12 mouse cellular contexts compared by ENCODE assay signal in genomic region chr12:77633981-77634650, GRCm38 (mm10).
DNase-seq lines count a peak whose midpoint lies in the region; ATAC-seq lines count a peak whose summit lies in the region.
"Had no signal": no experiment of that assay in that cellular context is flagged by ENCODE, and none has a peak within 500 bp of the region (broad histone marks: within the 10 kb centered on the region; RNA-seq: fewer than 3 reads in every experiment).

No protein-coding gene starts in this region.

- H3K4me3 ChIP-seq in hindbrain, embryonic 13.5 days: no peak overlapping the region
- no peak overlapping the region for H3K4me3 ChIP-seq in hindbrain, embryonic 10.5 days
- no peak overlapping the region for H3K4me3 ChIP-seq in embryonic facial prominence, embryonic 10.5 days
- no peak overlapping the region for H3K4me3 ChIP-seq in midbrain, embryonic 16.5 days (ENCODE audit: low read depth, low read length)
- H3K4me3 ChIP-seq: limb, embryonic 10.5 days; neural tube, embryonic 12.5 days had no signal

- H3K4me1 ChIP-seq in hindbrain, embryonic 13.5 days (replicated peaks): peaks cover 15% of the 10 kb centered on the region
- H3K4me1 ChIP-seq in hindbrain, embryonic 10.5 days (replicated peaks): peaks cover 8% of the 10 kb centered on the region; the same call in 1 of the 2 replicates
- peaks cover 3% of the 10 kb centered on the region; the same call in 1 of the 2 replicates for H3K4me1 ChIP-seq in embryonic facial prominence, embryonic 10.5 days
- H3K4me1 ChIP-seq in midbrain, embryonic 16.5 days (ENCODE audit: control insufficient read depth, insufficient read depth, low read length): peaks cover 4% of the 10 kb centered on the region; the same call in 1 of the 2 replicates

- WGBS in hindbrain, embryonic 13.5 days: 30% methylated on average over 10 of the region's 10 CpGs
- 42% methylated on average over 10 of the region's 10 CpGs for WGBS in hindbrain, embryonic 10.5 days
- WGBS in embryonic facial prominence, embryonic 10.5 days: 45% methylated on average over 10 of the region's 10 CpGs
- WGBS in midbrain, embryonic 16.5 days: 29% methylated on average over 10 of the region's 10 CpGs

- no peak overlapping the region for H3K9ac ChIP-seq in hindbrain, embryonic 13.5 days
- H3K9ac ChIP-seq in midbrain, embryonic 16.5 days (ENCODE audit: low read depth, low read length): no peak overlapping the region
- H3K9ac ChIP-seq: neural tube, embryonic 12.5 days had no signal

- ATAC-seq in hindbrain, embryonic 13.5 days (ENCODE audit: low FRiP score): 0 out of 2 replicates have a peak, but pooled peaks have one; percentile 61
- ATAC-seq in midbrain, embryonic 16.5 days: peak; percentile 60
- ATAC-seq: inflammation-experienced regulatory T-cells, adult 6 months had no signal

- no peaks in the 10 kb centered on the region for H3K36me3 ChIP-seq in hindbrain, embryonic 13.5 days
- no peaks in the 10 kb centered on the region for H3K36me3 ChIP-seq in hindbrain, embryonic 10.5 days
- no peaks in the 10 kb centered on the region for H3K36me3 ChIP-seq in embryonic facial prominence, embryonic 10.5 days (replicated peaks)
- H3K36me3 ChIP-seq in midbrain, embryonic 16.5 days (ENCODE audit: control insufficient read depth, insufficient read depth, low read length): no peaks in the 10 kb centered on the region
- H3K36me3 ChIP-seq: limb, embryonic 10.5 days; neural tube, embryonic 12.5 days had no signal

- peak overlapping the region; percentile 31 for H3K27ac ChIP-seq in hindbrain, embryonic 13.5 days
- H3K27ac ChIP-seq in hindbrain, embryonic 10.5 days: no peak overlapping the region
- H3K27ac ChIP-seq in embryonic facial prominence, embryonic 10.5 days (replicated peaks): 0 out of 2 replicates have a peak overlapping the region, but pooled peaks have one; percentile 10
- H3K27ac ChIP-seq in midbrain, embryonic 16.5 days (ENCODE audit: low read length): no peak overlapping the region
- H3K27ac ChIP-seq: limb, embryonic 10.5 days; neural tube, embryonic 12.5 days had no signal

- H3K27me3 ChIP-seq in hindbrain, embryonic 13.5 days: 0 out of 2 replicates have a peak, but pooled peaks cover 2% of the 10 kb centered on the region
- no peaks in the 10 kb centered on the region for H3K27me3 ChIP-seq in hindbrain, embryonic 10.5 days (ENCODE audit: insufficient read depth, poor library complexity, severe bottlenecking)
- H3K27me3 ChIP-seq in embryonic facial prominence, embryonic 10.5 days (replicated peaks; ENCODE audit: low read depth, poor library complexity, severe bottlenecking): no peaks in the 10 kb centered on the region
- no peaks in the 10 kb centered on the region for H3K27me3 ChIP-seq in midbrain, embryonic 16.5 days (ENCODE audit: control insufficient read depth, insufficient read depth, low read depth, low read length)
- H3K27me3 ChIP-seq: neural tube, embryonic 12.5 days had no signal

- no peak overlapping the region for H3K4me2 ChIP-seq in hindbrain, embryonic 13.5 days
- no peak overlapping the region for H3K4me2 ChIP-seq in midbrain, embryonic 16.5 days (ENCODE audit: low read length)
- H3K4me2 ChIP-seq: neural tube, embryonic 12.5 days had no signal

- no peak for DNase-seq in hindbrain, embryonic 10.5 days (ENCODE audit: low spot score)
- DNase-seq in cerebellum, adult 18-20 months: peak; percentile 23 to 27
- DNase-seq in embryonic facial prominence, embryonic 10.5 days (ENCODE audit: low spot score): no peak
- no peak for DNase-seq in urinary bladder, postnatal 4 days (ENCODE audit: low spot score in 2 of 2)
- DNase-seq in heart, postnatal 4 days: no peak
- DNase-seq: heart, adult 11 months; thymus, postnatal 14 days had no signal

- no peaks in the 10 kb centered on the region for H3K9me3 ChIP-seq in hindbrain, embryonic 13.5 days
- no peaks in the 10 kb centered on the region for H3K9me3 ChIP-seq in hindbrain, embryonic 10.5 days
- no peaks in the 10 kb centered on the region for H3K9me3 ChIP-seq in embryonic facial prominence, embryonic 10.5 days
- H3K9me3 ChIP-seq in midbrain, embryonic 16.5 days (replicated peaks; ENCODE audit: control insufficient read depth, low read length, poor library complexity, severe bottlenecking): no peaks in the 10 kb centered on the region
- H3K9me3 ChIP-seq: limb, embryonic 10.5 days; neural tube, embryonic 12.5 days had no signal

Comparison
In these comparisons a context has a peak if more than half of its experiments do, and no peak if none do; other contexts are left out.
1. H3K27ac ChIP-seq: peak in hindbrain, embryonic 13.5 days (single experiment) and embryonic facial prominence, embryonic 10.5 days (single experiment); none in hindbrain, embryonic 10.5 days (single experiment) and midbrain, embryonic 16.5 days (single experiment).
2. DNase-seq: peak in cerebellum, adult 18-20 months (2 of 2); none in hindbrain, embryonic 10.5 days (single experiment), embryonic facial prominence, embryonic 10.5 days (single experiment), urinary bladder, postnatal 4 days (0 of 2) and heart, postnatal 4 days (single experiment).